Mouse (Mus musculus): Measurements from ENCODE around the gene Anxa4.

Gene Anxa4

DNA sequence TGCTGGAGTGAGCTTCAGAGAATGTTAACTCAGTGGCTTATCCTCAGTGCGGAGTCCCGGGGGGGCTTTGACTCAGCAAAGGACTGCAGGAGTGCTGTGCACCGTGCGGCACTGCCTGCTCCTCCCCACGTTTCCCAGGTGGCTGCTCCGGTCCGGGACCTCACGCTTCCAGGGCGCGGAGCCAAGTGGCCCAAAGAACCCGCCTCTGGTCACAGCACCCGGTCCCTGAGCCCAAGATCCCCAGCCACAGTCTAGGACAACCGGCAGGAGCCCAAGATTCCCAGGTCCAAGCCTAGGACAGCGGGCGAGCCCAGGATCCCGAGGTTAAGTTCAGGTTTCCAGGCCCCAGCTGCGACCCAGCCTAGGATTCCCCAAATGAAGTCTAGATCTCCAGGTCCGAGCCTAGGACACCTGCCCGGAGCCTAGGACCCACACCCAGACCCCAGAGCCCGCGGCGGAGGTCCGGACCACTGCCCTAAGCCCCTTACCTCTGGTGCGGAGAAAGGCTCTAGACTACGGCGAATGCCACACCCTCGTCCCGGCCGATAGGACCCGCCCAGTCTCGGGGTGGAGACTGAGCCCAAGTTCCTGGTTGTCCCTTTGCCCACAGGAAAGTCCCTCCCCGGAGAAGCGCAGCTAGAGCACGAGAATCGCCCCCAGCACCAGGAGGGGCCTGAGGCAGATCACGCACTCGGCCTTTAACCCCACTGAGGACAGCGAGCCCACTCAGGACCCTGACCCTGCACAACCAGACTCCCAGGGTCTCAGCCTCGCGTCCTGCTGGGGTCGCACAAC lies at the start of gene Anxa4:
Gene Anxa4, minus strand, starts transcription at position 564 of the 795 bp plus-strand sequence.
- peak; percentile 89 for DNase-seq

DNA sequence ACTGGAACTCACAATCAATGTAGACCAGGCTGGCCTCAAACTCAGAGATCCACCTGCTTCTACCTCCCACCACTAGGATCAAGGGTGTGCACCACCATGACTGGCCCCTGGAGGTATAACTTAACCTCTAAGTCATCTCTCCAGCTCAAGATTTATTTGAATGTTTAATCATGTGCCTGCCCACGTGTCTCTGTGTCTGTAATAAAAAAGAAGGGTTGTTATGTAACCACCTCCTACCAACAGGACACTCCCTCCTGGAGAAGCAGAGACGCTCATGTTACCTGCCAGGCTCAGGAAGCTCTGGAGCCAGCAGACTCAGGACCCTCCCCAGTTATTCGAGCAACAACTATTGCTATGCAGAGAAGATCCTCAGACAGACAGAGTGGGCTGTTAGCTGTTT lies 48.6 kb upstream of the Anxa4 start:
- DNase-seq: no peak

DNA sequence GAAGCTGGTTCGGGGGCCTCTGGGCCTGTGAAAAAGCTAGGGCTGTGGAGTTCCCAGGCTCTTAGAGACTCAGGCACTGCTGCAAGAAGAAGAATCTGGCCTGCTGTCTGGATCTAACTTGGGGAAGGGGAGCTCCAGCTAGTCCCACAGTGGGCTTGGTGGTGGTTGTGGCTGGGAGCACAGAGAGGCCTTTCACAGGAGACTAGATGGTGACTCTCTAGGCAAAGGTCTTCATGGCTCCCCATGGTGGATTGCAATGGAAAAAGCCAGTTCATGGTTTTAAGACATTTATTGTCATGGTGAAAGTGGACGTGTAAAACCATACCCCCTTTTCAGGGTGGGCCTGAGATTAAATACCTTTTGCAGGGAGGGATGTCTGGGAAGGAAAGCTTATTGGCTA lies 45.7 kb upstream of the Anxa4 start:
- DNase-seq: no peak

DNA sequence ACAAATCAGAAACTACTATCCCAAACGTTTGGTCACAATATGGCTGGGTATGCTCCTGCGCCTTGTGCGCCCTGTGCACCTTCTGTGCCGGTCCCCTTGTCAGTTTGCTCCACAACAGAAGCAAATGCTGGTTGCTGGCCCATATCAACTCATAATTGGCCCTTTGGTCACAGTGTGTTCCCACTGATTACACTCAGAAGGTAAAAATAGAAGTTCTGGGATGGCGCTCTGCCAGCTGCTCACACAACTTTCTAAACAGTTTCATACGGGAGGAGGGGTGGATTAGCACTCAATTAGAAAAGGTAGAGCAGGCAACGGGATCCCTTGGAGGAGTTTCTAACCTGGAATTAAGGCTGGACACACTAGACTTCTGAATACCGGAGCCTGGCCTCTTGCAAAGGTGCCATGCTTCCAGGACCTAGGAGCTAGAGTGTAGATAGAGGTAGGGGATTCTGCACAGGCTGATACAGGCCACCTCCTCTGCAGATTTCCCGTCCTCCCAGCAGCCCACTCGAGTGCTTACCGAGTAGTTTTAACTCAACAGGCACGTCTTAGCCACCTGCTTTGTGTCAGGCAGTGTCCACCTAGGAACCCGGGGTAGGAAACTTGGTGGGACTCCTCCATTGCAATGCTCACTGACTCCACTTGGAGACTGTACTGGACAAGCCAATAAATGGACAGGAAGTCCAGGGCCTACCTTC lies 39.6 kb upstream of the Anxa4 start:
- peak; percentile 65 for DNase-seq

DNA sequence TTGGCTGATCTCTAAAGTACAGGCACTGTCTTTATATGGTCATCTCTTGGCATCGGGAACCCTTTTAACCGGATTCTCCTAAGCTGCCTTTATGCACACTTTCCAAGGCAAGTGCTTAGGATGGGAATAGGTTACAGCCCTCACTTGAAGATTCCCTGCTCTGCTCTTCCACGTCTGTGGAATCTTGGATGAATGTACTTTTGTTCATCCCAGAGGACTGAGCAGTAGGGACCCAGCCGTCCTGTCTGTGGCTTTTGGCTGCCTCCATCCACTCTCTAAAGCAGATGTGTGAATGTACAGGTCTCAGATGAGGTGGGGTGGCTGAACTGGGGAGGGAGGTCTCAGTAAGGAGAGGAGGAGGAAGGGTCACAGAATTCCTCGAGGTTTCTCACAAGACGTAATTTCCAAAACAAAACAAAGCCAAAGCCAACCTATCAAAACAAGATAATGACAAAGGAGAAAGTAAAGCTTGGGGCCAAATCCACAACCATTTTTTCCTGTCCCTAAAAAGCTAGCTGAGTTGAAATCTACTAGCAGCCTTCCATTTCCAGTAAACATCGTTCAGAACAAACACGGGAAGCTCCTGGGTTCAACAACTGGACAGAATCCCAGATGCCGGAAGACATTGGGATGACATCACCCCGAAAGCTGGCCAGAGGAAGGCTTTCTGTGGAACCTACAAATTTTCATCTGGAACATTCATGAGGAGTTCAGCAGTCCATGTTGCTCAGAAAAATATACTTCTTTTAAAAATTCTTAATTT lies 37.5 kb upstream of the Anxa4 start:
- DNase-seq: peak; percentile 52

DNA sequence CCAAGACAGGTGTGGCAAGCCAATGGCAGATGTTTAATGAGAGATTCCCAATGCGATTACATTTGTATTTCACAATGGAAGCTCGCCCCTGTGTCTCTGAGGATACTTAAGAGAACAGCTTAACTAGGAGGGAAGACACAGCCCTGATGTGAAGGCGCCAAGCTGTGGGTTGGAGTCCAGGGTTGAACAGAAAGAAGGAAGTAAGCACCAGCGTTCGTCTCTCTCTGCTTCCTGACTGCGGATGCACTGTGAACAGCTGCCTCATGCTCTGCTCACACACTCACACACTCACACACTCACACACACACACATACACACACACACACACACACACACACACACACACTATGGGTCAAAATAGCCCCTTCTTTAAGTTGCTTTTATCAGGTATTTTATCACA lies 36.4 kb upstream of the Anxa4 start:
- no peak for DNase-seq

DNA sequence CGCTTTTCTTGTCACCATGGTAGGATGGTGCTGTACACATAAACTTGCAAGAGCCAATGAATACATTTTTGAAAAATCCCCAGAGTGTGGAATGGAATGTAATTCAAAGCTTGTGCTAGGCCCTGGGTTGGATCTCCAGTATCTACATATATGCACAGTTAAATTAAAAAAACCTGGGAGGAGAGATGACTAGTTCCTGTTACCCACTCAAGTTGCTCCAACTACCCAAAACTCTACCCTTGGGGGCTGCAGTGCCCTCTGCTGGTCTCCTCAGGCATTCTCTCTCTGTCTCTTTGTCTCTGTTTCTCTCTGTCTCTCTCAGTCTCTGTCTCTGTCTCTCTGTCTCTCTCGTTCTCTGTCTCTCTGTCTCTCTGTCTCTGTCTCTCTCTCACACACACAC lies 34.0 kb upstream of the Anxa4 start:
- no peak for DNase-seq

DNA sequence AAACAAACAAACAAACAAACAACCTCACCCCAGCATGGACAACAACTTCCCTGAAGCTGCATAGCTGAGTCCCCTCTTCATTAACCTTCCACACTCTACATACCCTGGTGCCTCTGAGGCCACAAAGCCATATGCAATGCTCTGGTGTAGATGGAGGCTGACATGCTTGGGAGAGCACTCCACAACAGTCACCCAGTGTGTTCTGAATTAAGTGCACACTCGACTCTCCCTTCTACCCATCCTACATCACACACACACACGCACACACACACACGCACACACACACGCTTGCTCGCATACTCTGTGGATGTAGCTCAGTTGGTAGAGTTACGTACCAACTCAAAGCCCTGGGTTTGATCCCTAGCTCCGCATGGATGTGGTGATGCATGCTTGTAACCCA lies 31.0 kb upstream of the Anxa4 start:
- no peak for DNase-seq

DNA sequence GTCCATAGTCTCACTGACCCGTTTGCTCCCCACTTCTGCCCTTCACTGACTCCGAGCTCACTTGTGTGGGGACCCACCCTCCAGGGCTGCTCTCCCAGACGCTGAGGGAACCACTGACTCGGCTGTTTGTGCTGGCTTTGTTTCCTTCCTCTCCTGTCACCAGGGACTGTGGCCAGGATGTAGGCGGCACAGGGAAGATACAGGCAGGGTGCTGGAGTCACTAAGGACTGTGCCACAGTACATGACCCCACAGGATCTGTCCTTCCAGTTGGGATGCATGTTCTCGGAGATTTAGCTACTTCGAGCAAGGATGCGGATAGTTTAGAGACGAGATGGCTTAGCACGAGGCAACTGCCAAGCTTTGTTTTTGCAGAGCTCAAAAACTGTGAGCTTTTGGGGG lies 30.4 kb upstream of the Anxa4 start:
- peak; percentile 55 for DNase-seq

DNA sequence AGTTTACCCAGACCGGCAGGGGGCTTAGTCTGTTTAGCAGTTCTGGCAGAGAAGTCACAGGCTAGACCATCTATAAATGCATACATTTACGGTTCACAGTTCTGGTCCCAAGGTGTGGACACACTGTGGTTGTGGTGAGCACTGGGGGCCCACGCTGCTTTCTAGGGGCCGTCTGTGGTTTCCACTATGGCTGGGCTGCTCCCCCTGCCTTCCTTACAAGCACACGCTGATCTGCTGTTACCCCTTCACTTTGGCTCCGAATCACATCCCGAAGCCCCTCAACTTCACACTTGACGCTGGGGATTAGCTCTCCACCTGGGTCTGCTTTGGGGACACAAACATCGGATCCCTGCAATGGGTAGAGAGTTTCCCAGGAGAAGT lies 29.7 kb upstream of the Anxa4 start:
- DNase-seq: no peak

DNA sequence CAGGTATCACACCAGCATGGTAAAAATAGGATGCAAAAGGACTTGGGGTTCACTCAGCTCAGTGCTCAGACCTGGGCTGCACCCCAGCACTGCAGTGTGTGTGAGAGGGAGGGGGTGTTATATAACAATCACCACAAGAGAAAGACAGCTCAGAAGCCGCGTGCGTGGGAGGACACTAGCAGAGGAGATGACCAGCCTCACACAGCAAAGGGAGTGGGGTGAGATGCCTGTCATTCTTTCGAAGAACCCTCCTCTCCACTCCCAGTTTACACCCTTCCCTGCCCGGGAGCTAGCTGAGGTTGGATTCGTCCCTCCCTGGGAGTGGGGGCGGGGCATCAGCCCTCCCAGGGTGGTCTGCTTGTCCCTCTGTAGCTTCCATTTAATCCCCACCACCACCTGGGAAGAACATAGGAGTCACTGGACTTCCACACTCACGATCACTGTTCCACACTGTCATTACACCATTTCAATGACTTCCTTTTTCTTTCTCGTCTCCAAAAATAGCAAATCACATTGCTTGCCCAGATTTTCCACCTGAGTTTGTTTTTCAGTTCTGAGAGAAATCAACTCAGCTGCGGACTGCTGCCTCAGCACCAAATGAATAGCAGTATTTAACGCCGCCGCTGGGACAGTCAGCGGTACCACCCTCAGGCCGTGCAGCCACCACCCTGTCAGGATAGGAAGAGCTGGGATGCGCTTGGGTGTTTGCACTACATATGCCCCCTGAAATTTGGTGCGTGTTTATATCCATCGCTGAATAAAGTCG lies 29.1 kb upstream of the Anxa4 start:
- peak; percentile 65 for DNase-seq

DNA sequence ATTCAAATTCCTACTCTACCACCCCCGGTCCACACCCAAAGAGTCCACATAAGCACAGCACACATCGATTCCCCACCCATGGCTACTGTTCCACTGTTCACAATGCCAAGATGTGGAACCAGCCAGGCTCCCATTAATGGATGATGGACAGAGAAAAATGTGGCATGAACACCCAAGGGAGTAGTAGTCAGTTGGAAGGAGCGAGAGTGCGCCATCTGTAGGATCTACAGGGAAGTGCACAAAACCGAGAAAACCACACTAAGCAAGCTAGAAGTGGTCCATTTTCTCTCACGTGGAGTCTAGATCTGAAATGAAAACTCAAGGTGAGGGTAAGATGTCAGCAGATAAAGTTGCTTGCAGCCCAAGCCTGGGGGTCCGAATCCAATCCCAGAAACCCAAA lies 27.3 kb upstream of the Anxa4 start:
- DNase-seq: no peak

DNA sequence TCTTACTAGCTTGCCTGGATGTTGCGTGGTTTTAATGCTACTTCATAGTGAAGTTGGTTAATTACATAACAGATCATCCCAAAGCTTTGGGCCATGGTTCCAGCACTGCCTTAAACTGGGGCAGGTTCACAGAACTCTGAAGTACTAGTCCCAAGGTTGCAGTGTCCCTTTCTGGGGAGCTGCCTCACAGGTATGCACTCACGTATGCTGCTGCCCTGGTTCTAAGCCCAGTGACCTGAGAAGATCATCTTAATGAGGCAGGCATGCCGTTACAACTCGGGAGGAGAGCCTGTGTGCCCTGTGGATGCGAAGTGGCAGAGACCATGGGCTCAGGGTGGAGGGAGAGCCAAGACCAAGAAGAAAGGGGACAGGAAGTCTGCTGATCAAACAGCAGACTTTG lies 26.5 kb upstream of the Anxa4 start:
- DNase-seq: no peak

DNA sequence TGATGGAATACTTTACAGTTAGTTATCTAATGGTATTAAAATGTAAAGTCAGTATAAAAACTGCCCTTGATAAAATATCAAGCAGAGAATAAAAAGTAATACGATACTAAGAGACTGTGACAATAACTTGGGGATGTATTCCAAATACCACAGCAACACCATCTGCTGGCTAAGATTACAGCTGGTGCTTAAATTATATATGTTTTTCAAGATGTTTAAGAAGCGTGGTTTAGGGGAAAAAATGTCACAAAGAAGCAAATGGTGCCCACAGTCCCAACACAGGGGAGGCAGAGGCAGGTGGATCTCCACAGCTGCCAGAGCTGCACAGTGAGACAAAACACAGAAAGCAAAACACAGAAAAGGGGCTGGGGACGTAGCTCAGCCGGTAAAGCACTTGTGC lies 25.5 kb upstream of the Anxa4 start:
- no peak for DNase-seq

DNA sequence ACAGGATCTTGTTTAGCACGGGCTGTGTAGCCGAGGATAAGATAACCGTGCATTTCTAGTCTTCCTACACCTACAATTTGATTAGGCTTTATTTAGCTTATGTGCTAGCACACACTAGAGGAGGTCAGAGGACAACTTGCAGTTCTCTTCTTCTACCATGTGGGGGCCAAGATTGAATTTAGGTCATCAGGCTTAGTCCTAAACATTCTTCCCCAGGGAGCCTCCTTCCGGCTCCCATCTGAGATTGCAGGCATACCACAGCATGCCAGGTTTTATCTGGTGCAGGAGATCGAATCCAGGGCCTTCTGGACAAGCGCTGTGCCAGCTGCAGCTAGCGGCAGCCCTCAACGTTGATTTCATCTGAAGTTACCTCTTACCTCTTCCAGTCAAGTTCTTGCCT lies 23.2 kb upstream of the Anxa4 start:
- DNase-seq: peak; percentile 53

DNA sequence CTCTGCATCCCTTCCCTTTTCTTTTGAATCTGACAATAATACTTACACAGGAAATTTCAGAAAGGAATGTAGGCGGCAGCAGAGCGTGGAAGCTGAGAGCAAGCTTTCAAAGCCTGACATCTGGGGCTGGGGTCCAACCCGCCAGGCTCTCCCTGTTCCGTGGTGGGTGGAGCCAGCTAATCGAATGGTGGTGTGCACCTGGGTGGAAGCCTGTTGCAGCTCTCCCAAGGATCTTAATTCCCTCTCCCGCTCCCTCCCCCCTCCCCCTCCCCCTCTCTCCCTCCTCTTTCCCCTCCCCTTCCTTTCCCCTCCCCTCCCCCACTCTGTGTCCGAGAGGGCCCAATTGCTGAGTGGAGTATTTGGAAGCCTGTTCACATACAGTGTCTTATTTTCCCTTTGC lies 22.1 kb upstream of the Anxa4 start:
- peak; percentile 38 for DNase-seq

DNA sequence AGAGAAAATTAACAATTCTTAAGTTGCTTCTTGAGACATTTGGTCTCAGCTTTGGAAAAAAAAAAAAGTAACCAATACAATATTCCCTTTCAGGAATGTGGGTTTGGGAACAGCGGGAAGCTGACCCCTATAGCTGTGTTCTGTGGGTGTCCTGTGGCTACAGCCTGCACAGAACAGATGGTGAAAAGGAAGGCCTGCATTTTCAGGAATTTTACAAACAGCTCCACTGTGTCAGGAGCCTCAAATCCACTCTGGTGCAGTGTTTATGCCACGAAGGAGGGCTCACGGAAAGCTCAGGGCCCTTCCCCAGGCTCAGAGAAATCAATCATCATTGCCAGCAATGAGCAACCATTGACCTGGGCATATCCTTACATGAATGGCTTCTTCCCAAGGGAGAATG lies 21.5 kb upstream of the Anxa4 start:
- DNase-seq: no peak

DNA sequence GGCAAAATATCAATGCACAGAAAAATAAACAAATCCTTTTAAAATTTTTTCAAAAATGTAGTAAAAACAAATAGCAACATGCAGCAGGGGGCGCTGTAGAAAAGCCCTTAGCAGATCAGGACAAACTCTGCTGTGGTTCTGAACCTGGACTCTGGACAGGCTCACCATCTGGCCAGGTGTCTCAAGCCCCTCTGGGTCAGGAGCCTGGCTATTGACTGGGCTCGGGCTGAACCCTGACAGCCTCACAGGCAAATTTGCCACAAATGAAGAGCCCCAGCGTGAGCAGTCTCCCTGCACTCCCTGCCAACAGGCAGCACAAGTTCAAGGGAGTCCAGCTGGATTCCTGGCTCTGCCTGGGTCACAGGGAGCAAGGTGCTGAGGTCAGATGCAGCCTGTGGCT lies 20.0 kb upstream of the Anxa4 start:
- peak; percentile 85 for DNase-seq

DNA sequence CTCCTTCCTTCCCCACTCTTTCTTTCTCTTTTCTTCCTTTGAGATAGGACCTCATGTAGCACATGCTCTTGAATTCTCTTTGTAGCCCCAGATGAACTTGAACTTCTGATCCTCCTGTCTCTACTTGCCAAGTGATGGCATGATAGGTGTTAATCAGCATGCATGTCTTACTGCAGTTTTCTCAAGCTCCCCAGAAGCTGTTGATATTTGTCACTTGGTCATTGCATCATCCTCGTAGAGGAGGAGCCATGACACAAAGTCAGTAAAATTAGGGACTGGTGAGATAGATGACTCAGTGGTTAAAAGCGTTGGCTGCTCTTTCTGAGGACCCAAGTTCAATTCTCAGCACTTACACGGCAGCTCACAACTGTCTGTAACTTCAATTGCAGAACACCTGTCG lies 19.5 kb upstream of the Anxa4 start:
- DNase-seq: no peak

DNA sequence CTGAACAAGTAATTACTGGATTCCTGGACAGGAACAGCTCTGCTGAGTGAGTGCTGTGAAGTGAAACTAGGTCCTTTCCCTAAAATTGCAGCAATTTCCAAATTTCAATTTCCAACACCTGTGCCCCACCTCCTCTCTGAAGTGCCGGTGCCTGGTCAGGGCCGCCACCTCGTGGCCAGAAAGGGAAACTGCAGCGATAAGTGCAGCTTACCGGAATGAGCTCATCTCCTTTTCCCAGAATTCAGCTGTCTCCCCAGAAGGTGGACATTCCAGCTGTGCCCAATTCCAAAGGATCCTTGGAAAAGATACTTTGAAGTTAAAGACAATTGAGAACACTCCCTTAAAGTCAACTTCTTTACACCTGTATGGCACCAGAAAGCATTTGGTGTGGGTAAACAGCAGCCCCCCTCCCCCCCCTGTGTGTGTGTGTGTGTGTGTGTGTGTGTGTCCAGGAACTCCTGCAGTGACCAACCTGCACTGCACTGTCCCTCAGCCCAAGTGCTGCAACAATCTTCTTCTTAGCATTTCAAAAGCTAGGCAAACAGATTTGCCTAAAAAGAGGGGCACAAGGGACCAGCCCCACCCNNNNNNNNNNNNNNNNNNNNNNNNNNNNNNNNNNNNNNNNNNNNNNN lies 13.2 kb upstream of the Anxa4 start:
- peak; percentile 82 for DNase-seq

DNA sequence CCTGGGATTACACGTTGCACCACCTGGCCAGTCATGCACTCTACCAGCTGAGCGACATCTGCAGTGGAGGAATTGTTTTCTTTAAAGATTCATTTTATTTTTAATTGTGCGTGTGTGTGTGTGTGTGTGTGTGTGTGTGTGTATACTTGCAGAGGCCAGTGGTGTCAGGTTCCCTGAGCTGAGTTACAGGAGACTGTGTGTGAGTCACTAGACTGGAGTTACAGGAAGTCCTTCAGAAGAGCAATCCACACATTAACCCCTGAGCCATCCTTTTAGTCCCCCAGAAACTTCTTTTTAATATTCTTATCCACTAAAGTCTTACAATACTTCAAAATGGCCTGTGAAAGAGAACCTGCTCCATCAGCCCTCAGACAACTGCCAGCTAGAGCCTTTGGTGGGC lies 11.3 kb upstream of the Anxa4 start:
- no peak for DNase-seq

DNA sequence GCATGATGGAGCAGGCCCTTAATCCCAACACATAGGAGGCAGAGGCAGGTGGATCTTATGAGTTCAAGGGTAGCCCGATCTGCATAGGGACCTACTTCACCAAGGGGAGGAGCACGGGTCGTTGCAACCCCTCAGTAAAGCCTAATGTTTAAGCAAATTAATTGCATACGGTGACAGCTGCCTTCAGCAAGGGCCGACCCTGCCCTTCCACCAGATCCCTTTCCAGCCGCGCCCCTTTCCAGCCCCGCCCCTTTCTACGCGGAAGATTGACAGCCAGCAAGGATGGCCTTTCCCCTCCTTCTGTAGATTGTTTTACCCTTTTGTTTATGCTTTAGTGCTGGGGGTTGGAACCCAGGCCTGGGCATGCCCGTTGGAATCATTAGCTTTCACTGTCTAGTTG lies 8.0 kb upstream of the Anxa4 start:
- DNase-seq: no peak

DNA sequence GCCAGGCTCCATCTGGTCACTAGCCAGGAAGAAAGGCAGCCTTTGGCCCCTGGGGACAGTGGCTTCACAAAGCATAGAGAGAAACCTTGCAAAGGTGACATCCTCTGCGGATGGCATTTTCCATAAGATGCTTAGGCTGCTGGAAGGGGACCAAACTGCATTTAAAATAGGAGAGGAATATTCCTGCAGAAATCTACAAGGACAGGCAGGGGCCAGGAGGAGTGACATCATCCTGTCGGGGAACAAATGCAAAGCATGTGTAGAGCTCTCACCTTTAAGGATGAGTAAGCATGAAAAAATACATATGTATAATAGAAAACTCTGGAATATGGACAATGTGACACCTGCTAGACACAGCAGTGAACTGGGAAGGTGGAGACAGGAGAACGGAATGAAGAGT lies 7.1 kb upstream of the Anxa4 start:
- no peak for DNase-seq
